ENCODE assay signal across 8 mouse cellular contexts in the genomic region with DNA sequence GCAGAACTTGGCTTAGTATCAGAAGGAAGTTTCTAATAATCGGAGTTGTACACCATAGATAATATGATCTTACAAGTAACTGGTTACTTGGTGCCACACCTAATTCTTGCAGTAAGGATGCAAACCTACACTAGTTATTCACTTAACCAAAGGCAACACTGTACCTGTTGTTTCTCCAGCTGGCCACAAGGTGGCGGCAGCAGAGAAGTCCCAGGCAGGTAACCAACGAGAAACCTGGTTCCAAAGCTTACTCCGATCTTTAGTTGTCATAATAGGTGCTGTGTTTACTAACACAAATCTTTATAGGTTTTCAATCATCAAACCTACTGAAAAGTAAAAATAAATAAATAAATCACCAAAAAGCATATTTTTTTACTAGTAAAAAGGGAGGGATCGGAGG. TPM values are rescaled to one million over a fixed set of nuclear protein-coding genes. Genes with fewer than 3 reads are reported as not detected.
DNase-seq lines count a peak whose midpoint lies in the region; ATAC-seq and TF ChIP-seq lines count a peak whose summit lies in the region.

No protein-coding gene starts in this region.

- no peaks in the 10 kb centered on the region for H3K36me3 ChIP-seq in forebrain, embryonic 14.5 days (ENCODE audit: control insufficient read depth, insufficient read depth, low read length)
- no peaks in the 10 kb centered on the region for H3K36me3 ChIP-seq in forebrain, embryonic 15.5 days
- no peaks in the 10 kb centered on the region for H3K36me3 ChIP-seq in splenic B cell, adult 2 months (ENCODE audit: control insufficient read depth, insufficient read depth, low read length, poor library complexity, severe bottlenecking)

- ATAC-seq in forebrain, embryonic 14.5 days = no peak
- ATAC-seq in forebrain, embryonic 15.5 days (replicated peaks) = no peak
- ATAC-seq in erythroblast, adult 5-6 weeks (replicated peaks; ENCODE audit: low FRiP score, poor library complexity, severe bottlenecking) = peak; percentile 88

- 0 out of 2 replicates have a peak, but pooled peaks cover 2% of the 10 kb centered on the region for H3K4me1 ChIP-seq in forebrain, embryonic 14.5 days (ENCODE audit: control insufficient read depth, insufficient read depth, low read length)
- H3K4me1 ChIP-seq in forebrain, embryonic 15.5 days = no peaks in the 10 kb centered on the region
- peaks cover 24% of the 10 kb centered on the region for H3K4me1 ChIP-seq in bone marrow macrophage, adult 2 months (ENCODE audit: control insufficient read depth, insufficient read depth, low read length)

- whole genome bisulfite sequencing in forebrain, embryonic 14.5 days = 28% methylated on average over 5 of the region's 5 CpGs
- 27% methylated on average over 5 of the region's 5 CpGs for WGBS in forebrain, embryonic 15.5 days

- no peak for TF ChIP-seq POLR2A in bone marrow macrophage, adult 2 months (IDR thresholded peaks at IDR 0.05; ENCODE audit: borderline replicate concordance, low read depth, low read length)

- no peak overlapping the region for H3K27ac ChIP-seq in forebrain, embryonic 14.5 days (ENCODE audit: low read depth, low read length)
- H3K27ac ChIP-seq in forebrain, embryonic 15.5 days (replicated peaks) = no peak overlapping the region
- no peak overlapping the region for H3K27ac ChIP-seq in bone marrow macrophage, adult 2 months (ENCODE audit: insufficient read depth, low read depth, low read length)

- DNase-seq in forebrain, embryonic 14.5 days (ENCODE audit: low spot score) = peak; percentile 76
- peak; percentile 59 for DNase-seq in CD4-positive helper T cell, adult 2 months (ENCODE audit: low read depth, low spot score)
- DNase-seq in kidney, postnatal 4 days = peak; percentile 74 to 81
- DNase-seq in lung, postnatal 36 days = peak; percentile 84
- peak; percentile 71 for DNase-seq in splenic B cell, adult 2 months (ENCODE audit: low read depth, low spot score)

- no peaks in the 10 kb centered on the region for H3K9me3 ChIP-seq in forebrain, embryonic 14.5 days (replicated peaks; ENCODE audit: control insufficient read depth, low read length)
- H3K9me3 ChIP-seq in forebrain, embryonic 15.5 days = no peaks in the 10 kb centered on the region

- no peak overlapping the region for H3K4me3 ChIP-seq in forebrain, embryonic 14.5 days (ENCODE audit: low read depth, low read length)
- H3K4me3 ChIP-seq in forebrain, embryonic 15.5 days = no peak overlapping the region
- H3K4me3 ChIP-seq in bone marrow macrophage, adult 2 months (ENCODE audit: insufficient read depth, low read length) = no peak overlapping the region

- no peak overlapping the region for H3K9ac ChIP-seq in forebrain, embryonic 14.5 days (ENCODE audit: low read length)
- H3K9ac ChIP-seq in forebrain, embryonic 15.5 days (replicated peaks) = no peak overlapping the region

- H3K4me2 ChIP-seq in forebrain, embryonic 14.5 days (ENCODE audit: low read length) = no peak overlapping the region
- no peak overlapping the region for H3K4me2 ChIP-seq in forebrain, embryonic 15.5 days (replicated peaks)

- peak; percentile 71 for TF ChIP-seq CTCF in bone marrow macrophage, adult 2 months (IDR thresholded peaks at IDR 0.05; ENCODE audit: low read depth, low read length)

- H3K27me3 ChIP-seq in forebrain, embryonic 14.5 days (replicated peaks; ENCODE audit: control insufficient read depth, insufficient read depth, low read length) = no peaks in the 10 kb centered on the region
- H3K27me3 ChIP-seq in forebrain, embryonic 15.5 days = no peaks in the 10 kb centered on the region
- no peaks in the 10 kb centered on the region for H3K27me3 ChIP-seq in splenic B cell, adult 2 months (ENCODE audit: control insufficient read depth, insufficient read depth, low read length, poor library complexity, severe bottlenecking)

RNA-seq across cellular contexts. Expression of gene Lrrfip2, which starts 24.3 kb away (rescaled TPM):
- 41.9 and 45.2 TPM in 2 replicates for polyA plus RNA-seq in forebrain, embryonic 14.5 days (2014; fragmentation: Nextera tagmentation; extraction: Ambion mirVana)
- 41.8 and 42.8 TPM in 2 replicates for polyA plus RNA-seq in forebrain, embryonic 15.5 days (2015; fragmentation: Nextera tagmentation; extraction: Ambion mirVana)
- 67.7 and 71.5 TPM in 2 replicates for polyA plus RNA-seq in bone marrow macrophage, adult 2 months (2012; ENCODE audit: insufficient read depth, insufficient read length, missing spikeins)
- total RNA-seq in erythroblast, adult 5-6 weeks (2015; ENCODE audit: low replicate concordance) = 5.6 and 6.5 TPM in 2 replicates
- total RNA-seq in erythroblast, adult 5-6 weeks (2017; ENCODE audit: low replicate concordance) = 30.9 and 40.8 TPM in 2 replicates

RNA-seq across cellular contexts. Expression of gene Ccrl2, which starts 35.8 kb away (rescaled TPM):
- polyA plus RNA-seq in forebrain, embryonic 14.5 days (2014; fragmentation: Nextera tagmentation; extraction: Ambion mirVana) = 1.3 and 1.4 TPM in 2 replicates
- polyA plus RNA-seq in forebrain, embryonic 15.5 days (2015; fragmentation: Nextera tagmentation; extraction: Ambion mirVana) = 1.0 and 1.1 TPM in 2 replicates
- 5.8 and 7.2 TPM in 2 replicates for polyA plus RNA-seq in bone marrow macrophage, adult 2 months (2012; ENCODE audit: insufficient read depth, insufficient read length, missing spikeins)
- 32.7 and 39.5 TPM in 2 replicates for total RNA-seq in erythroblast, adult 5-6 weeks (2015; ENCODE audit: low replicate concordance)
- total RNA-seq in erythroblast, adult 5-6 weeks (2017; ENCODE audit: low replicate concordance) = 43.8 and 65.4 TPM in 2 replicates
